Mouse (Mus musculus): Measurements from ENCODE around the gene Ccl1.

Ccl1 gene

GRCm38 (mm10) chr11:82305590-82305989, at the start of gene Ccl1:
Ccl1 (minus strand) TSS chr11:82305690.
- DNase-seq (ENCODE audit: low spot score in 2 of 2) = no peak

- no peak for DNase-seq (ENCODE audit: low spot score in 2 of 2)
Measured at GRCm38 (mm10) chr11:82351039-82351438, 45.5 kb upstream of the Ccl1 start.

GRCm38 (mm10) chr11:82340900-82341299, 35.4 kb upstream of the Ccl1 start:
- no peak for DNase-seq (ENCODE audit: low spot score in 2 of 2)

- no peak for DNase-seq (ENCODE audit: low spot score in 2 of 2)
Measured at GRCm38 (mm10) chr11:82340416-82340815, 34.9 kb upstream of the Ccl1 start.

DNA sequence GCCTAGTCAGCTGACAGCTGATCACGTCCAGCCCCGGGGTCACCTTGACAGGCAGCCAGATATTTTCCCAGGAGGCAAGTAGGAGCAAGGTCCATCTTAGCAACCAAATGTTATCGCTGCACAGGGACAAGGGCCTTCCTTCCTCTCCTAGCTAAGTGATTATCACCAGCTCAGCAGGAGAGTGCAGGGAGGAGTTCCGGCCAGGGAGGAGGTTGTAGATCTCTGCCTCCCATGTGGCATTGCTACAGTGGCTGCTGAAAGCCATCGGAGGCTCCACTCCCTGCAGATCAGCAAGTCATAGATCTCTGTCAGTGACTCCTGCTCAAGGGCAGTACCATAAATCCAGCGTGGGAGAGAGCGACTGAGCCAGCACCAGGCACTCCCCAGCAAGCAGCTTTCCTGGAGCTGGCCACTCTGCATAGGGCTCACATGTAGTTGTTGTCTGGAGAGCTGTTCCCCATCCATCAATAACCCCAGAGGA, 34.5 kb upstream of the Ccl1 start:
- no peak for DNase-seq (ENCODE audit: low spot score in 2 of 2)

DNA sequence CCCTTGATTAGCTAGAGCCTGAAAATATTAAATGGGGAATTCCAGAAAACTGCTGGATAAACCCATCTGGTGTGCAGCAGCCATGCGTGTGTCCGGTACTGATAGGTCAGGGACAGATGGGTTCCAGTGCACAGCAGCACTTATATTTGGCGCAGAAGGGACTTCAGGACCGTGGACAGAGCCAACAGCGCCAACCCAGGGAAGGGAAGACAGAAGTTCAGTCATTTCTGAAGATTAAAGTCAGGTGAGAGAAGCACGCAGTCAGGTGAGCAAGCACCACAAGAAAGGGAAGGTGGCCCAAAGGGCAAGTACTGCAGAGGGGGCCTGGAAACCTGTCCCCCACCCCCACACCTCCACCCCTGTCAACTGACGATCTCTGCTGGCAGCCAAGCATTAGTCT, 7.7 kb upstream of the Ccl1 start:
- DNase-seq (ENCODE audit: low spot score in 2 of 2) = no peak

DNA sequence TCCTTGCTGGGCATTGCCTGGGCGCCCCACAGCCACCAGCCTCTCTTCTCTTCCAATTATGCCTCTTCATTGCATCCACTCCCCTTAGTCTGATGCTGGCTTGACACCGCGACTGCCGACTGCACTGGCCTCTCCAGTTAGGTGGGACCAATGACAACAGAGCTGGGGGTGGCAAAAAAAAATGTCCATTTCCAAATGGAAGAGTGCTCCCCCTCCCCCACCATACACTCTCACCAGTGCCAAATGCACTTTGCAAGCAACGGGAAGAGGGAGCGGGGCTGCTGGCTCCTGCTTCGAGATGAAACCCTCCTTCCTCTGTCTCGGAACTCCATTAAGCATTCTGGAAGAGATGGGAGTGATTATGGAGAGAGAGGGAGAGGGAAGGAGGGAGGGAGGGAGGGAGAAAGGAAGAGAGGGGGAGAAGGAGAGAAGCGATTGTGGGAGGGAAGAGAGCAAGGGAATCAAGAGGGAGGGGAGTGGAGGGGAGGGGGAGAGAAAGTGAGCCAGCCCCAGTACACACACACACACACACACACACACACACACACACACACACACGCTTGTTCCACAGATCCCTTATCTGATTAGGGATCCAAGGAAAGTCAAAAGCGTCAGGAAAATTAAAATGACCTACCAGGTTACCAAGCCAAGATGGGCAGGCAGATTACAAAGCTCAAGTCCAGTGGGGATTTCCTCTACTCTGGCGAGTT, 5.0 kb upstream of the Ccl1 start:
- no peak for DNase-seq (ENCODE audit: low spot score in 2 of 2)

DNA sequence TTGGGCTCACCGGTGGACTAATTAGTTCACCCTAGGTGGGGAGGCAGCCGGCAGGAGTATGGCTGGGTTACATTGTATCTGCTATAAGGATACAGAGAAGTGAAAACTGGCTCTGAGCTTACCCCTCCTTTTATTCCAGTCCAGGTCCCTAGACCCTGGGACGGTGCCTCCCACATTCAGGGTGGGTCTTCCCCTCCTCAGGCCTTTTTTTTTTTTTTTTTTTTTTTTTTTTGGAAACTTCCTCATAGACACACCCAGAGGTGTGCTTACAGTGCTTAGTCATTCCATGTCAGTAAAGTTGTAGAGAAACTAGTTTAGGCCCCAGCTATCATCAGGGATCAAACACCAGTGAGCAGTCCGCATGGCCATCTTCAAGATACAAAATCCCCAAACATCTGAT, 7.6 kb downstream of the Ccl1 start:
- no peak for DNase-seq (ENCODE audit: low spot score in 2 of 2)

DNA sequence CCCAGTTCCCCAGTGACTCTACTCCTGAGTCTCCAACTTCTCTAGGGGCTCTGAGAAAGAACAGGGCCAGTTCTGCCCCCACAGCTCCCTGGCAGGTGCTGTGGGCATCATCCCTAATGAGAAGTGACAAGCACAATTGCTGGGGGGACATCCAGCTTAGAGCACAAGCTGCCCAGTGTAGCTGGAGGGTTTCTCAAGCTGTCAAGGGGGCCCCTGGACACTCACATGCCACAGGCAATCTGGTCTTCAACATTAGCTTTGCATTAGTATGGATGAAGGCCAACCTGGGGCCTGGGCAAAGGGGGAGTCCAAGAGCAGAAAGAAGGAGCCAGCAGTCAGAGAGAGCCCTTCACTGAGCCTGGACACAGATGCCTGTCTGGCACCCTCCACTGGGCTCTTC, 14.6 kb downstream of the Ccl1 start:
- DNase-seq (ENCODE audit: low spot score in 2 of 2) = no peak

DNA sequence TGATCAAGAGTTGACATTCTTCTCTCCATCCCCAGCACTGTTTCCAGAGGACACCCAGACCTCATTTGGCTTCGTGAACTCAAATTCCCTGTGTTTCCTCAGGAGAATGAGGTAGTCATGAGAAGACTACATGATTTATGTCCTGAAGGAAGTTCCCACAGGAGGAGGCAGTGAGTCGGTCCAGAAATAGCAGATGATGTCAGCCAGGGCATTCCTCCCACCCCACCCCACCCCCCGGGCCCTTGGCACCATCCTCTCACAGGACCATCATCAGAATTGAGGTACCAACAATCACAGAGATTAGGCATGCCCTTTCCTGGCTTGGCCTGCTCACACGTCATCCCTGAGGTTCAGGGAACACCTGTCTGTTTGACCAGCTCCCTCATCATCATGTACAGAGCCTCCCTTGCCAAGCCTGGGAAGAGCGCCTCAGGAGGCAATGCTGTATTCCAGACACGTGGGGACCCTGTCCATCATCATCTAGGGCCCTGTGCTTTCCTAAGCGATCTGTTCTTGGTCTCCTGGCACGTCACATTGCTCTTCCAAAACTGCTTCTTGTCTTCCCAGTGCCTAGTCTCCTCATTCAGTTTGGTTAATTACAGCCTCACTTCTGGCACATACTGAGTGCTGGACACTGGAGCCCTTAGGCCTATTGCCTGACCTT, 31.2 kb downstream of the Ccl1 start:
- no peak for DNase-seq (ENCODE audit: low spot score in 2 of 2)

DNA sequence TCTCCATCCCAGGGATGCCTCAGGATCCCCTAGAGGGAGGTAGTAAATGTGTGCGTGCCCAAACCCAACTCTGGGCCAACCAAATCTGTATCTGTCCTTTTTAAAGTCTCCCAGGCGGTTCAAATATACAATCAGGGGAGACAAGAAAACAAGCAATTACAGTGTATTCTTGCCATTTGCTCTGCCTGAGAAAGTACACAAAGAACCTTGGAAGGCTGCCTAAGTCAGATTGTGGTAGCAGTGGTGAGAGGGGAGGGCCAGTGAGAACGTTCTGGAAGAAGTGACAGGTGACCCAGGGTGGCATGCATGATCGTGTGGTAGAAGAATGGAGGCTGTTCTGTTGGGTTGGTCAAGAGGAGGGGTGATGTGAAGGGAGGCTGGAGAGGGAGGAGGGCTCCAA, 46.4 kb downstream of the Ccl1 start:
- no peak for DNase-seq (ENCODE audit: low spot score in 2 of 2)

DNA sequence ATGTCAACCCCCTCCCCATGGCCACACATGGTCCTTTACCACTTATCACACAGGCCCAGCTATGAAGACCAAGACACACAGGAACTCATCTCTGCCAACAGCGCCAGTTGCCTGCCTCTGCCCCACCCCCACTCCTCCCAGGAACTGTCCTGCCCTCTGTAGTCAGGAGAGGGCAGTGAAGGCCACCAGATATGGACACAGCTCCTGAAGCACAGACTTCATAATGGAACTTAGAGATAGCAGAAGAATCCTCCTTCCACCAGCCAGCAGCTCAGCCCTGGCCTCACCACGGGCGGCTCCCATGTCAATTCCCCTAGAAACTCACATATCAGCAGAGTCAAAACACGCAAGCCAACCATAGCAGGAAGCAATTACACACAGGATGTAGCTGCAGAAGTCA, 49.9 kb downstream of the Ccl1 start:
- DNase-seq (ENCODE audit: low spot score in 2 of 2) = no peak

DNA sequence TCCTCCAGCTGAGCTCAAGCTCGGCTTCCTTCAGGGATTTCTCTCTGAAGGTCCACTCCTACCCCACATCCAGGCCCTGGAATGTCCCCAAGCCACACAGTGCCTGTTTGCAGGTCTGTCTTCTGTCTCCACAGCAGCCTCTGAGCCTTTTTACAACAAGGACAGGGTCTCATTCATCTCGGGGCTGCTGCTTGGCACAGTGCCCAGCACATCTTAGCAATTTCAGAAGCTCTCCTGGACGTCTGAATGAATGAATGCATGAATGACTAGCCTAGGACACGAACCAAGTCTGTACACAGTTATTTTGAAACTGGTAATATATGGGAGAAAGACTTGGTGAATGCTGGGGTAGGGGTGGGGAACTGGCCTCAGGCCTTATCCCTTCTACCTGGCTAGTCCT, 52.1 kb downstream of the Ccl1 start:
- DNase-seq (ENCODE audit: low spot score in 2 of 2) = no peak

DNA sequence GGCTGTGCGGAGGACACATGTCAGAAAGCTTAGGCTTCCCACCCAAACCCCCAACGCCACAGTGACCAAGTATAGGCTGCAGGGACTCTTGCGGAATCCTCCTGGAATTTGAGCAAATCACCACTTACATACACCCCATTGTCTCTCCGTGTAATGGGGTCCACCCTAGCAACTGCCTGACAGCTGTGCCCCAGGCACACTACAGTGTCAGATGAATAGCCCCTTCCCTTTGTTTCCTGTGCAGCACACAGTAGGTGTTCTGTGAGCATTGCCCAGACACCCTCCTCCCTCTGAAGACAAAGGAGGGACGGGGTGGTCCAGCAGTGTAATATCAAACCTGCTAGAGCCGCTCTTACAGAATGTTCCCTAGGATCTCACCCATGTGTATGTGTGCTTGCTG, 54.2 kb downstream of the Ccl1 start:
- no peak for DNase-seq (ENCODE audit: low spot score in 2 of 2)

- no peak for DNase-seq (ENCODE audit: low spot score in 2 of 2)
Measured at GRCm38 (mm10) chr11:82249945-82250344, 55.5 kb downstream of the Ccl1 start.

DNA sequence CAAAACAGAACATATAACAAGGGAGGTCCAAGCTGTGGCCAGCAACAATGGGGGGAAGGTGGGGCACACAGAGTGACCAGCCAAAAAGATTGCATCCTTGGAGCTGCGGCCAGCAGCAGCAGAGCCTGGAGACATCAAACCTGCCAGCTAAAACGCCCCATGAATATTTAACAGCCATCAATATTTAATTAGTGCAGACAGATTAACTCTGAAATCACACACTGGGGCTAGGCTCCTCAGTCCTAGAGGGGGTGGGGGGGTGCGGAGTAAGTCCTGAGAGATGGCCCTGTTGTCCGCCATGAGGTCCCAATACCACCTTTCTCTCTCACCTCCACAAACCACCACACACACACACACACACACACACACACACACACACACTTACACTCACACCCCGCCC, 68.1 kb downstream of the Ccl1 start:
- DNase-seq (ENCODE audit: low spot score in 2 of 2) = no peak

GRCm38 (mm10) chr11:82235551-82236207, 69.8 kb downstream of the Ccl1 start:
- peak; percentile 7 to 16 for DNase-seq (ENCODE audit: low spot score in 2 of 2)

GRCm38 (mm10) chr11:82233991-82234390, 71.5 kb downstream of the Ccl1 start:
- DNase-seq (ENCODE audit: low spot score in 2 of 2) = no peak

GRCm38 (mm10) chr11:82226976-82227375, 78.5 kb downstream of the Ccl1 start:
- DNase-seq (ENCODE audit: low spot score in 2 of 2) = no peak

DNA sequence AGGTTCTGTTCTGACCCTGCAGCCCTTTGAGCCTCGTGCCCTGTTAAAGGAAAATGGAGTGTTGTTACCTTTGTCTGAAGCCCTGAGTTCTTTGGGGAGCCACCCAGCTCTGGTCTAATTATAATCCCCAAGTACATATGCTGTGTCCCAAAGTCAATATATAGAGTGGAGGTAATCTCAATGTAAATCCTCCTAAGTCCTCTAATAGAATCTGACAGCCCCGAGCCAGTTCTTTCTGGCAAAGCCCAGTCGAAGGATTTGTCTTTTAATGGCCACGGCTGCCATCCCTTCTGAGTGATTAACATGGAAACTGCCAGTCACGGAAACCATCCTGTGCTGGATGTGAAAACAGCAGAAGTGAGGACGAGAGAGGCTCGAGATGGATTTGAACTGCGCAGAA, 79.6 kb downstream of the Ccl1 start:
- no peak for DNase-seq (ENCODE audit: low spot score in 2 of 2)

GRCm38 (mm10) chr11:82216531-82216930, 89.0 kb downstream of the Ccl1 start:
- no peak for DNase-seq (ENCODE audit: low spot score in 2 of 2)

GRCm38 (mm10) chr11:82214405-82214804, 91.1 kb downstream of the Ccl1 start:
- peak; percentile 46 to 58 for DNase-seq (ENCODE audit: low spot score in 2 of 2)

DNA sequence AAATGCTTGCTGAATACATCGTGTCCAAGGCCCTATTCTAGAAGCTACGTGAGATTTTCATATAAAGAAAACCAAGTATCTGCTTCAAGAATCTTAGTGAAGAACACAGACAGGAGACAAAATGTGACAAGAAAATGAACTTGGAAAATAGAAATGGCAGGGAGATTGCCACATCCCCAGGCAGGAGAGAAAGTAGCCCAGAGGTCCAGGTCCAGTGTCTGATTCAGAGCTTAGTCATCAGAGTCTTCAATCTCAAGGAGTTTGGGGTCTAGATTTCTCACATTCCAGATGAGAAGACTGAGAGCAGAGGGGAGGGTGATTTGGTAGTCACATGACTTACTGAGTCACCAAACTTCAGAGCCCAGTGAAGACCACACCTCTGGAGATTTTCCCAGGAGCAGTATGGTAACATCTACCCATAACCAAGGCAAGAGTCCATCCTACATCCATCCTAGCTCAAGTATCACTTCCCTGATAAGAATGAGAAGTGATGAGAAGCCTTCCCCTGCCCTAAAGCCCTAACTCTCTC, 98.5 kb downstream of the Ccl1 start:
- no peak for DNase-seq (ENCODE audit: low spot score in 2 of 2)

Measured in natural killer cell, adult 2 months (primary cell).